Mouse (Mus musculus) liver, embryonic 14.5 days (tissue): ENCODE measurements around the gene Pigm. TPM values are rescaled to one million over a fixed set of nuclear protein-coding genes. Genes with fewer than 3 reads are reported as not detected.

Source experiments
- ATAC-seq: fragments of 200-750 bp; cut with Nextera tagmentation; 2 replicates; pipeline ENCODE4 v1.8.0; 2017; ENCODE audit warnings: moderate number of reproducible peaks, mild to moderate bottlenecking, moderate library complexity; ENCODE audit not compliant: insufficient read depth
- DNase-seq, 3 experiments: peaks; one replicate each; pipeline ENCODE4 v3.0.0-alpha.2; 2012 to 2013; ENCODE audit warnings: low read depth in 3 of 3, low spot score in 3 of 3
- H3K27ac ChIP-seq: fragments of 300-500 bp; sonication (generic); 2 replicates; pipeline ENCODE4 v1.5.1; 2014; ENCODE audit warnings: moderate library complexity, mild to moderate bottlenecking, control low read depth, inconsistent platforms
- H3K27me3 ChIP-seq: fragments of 300-500 bp; sonication (generic); 2 replicates; pipeline ENCODE4 v1.6.1; 2014; ENCODE audit warnings: mild to moderate bottlenecking, low read length, moderate library complexity; ENCODE audit not compliant: control insufficient read depth, insufficient read depth
- H3K36me3 ChIP-seq: fragments of 300-500 bp; sonication (generic); replicated peaks from 2 replicates; pipeline ENCODE4 v1.6.1; 2014; ENCODE audit warnings: low read depth; ENCODE audit not compliant: control insufficient read depth, insufficient read depth
- H3K4me1 ChIP-seq, 2 experiments: fragments of 200-500 bp in 1 of 2; fragments of 300-500 bp in 1 of 2; sonication (generic) in 1 of 2; replicated peaks; 2 replicates each; pipeline ENCODE4 v1.6.1; 2012 to 2014; ENCODE audit warnings: antibody characterized with exemption in 1 of 2, inconsistent platforms in 1 of 2, low read length in 1 of 2; ENCODE audit not compliant: control insufficient read depth in 2 of 2, insufficient read depth in 2 of 2
- H3K4me2 ChIP-seq: fragments of 300-500 bp; sonication (generic); 2 replicates; pipeline ENCODE4 v1.6.1; 2014; ENCODE audit warnings: low read depth, mild to moderate bottlenecking, control low read depth, moderate library complexity
- H3K4me3 ChIP-seq, 2 experiments: fragments of 200-500 bp in 1 of 2; fragments of 300-500 bp in 1 of 2; sonication (generic) in 1 of 2; 2 replicates each; pipeline ENCODE4 v1.5.1; 2012 to 2014; ENCODE audit warnings: low read depth in 2 of 2, low read length in 2 of 2, mild to moderate bottlenecking in 2 of 2, control low read depth in 1 of 2, inconsistent platforms in 1 of 2, moderate library complexity in 1 of 2; ENCODE audit not compliant: insufficient read depth in 1 of 2
- H3K9ac ChIP-seq: fragments of 300-500 bp; sonication (generic); replicated peaks from 2 replicates; pipeline ENCODE4 v1.6.1; 2014; ENCODE audit warnings: mild to moderate bottlenecking, control low read depth, moderate library complexity
- H3K9me3 ChIP-seq: fragments of 300-500 bp; sonication (generic); 2 replicates; pipeline ENCODE4 v1.6.1; 2016; ENCODE audit warnings: low read length, mixed read lengths; ENCODE audit not compliant: control insufficient read depth
- CTCF ChIP-seq: IDR thresholded peaks from 2 replicates; pipeline ENCODE4 v1.5.1; 2016; ENCODE audit warnings: antibody characterized with exemption, low read depth, control low read depth
- EP300 ChIP-seq: IDR thresholded peaks from 2 replicates; pipeline ENCODE4 v1.6.1; 2016; ENCODE audit warnings: antibody characterized with exemption, low read depth
- WGBS: fragments of 180-500 bp; shearing (Covaris S2); extraction: QIAGEN DNeasy Blood & Tissue Kit; methylation state at CpG from one replicate; pipeline ENCODE4 v1.1.7; 2014; ENCODE audit not compliant: insufficient replicate concordance; 5-methylcytosine and 5-hydroxymethylcytosine counted together
- polyA plus RNA-seq, 2 experiments: library from polyadenylated mRNA; depleted of rRNA in 1 of 2; stranded (reverse) in 1 of 2; unstranded in 1 of 2; fragments of >200 nt; fragmentation: Nextera tagmentation in 1 of 2; extraction: Ambion mirVana in 1 of 2; gene quantifications; 2 replicates each; pipeline versions ENCODE4 v1.2.1 to v1.2.3; 2012 to 2014

Gene Pigm
- polyA plus RNA-seq, 2 experiments, result 2.3 to 4.1 TPM

DNA sequence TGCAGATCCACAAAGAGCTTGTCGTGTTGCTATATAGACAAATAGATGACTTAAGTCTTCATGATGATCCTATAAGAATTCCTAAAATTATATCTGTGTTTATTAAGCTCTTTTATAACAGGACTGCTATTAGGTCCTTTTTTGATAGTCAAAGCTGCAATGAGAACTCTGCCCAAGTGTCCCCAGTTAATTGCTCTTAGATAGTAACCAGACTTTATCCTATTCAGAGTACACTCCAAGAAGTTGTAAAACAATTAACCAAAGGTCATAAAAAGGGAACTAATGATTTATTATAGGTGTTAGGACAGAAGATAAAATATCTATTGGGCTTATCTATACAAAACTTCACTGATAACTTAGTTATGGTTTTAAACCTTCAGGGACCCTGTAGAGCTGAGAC lies 5.7 kb downstream of the Pigm start:
- Histone ChIP-seq H3K4me2 (no peak overlapping the region), H3K9ac (no peak overlapping the region), H3K9me3 (no peaks in the 10 kb centered on the region), H3K4me1 (peaks cover 8 to 11% of the 10 kb centered on the region in 2 experiments), H3K4me3 (no peak overlapping the region), H3K36me3 (peaks cover 5% of the 10 kb centered on the region; the same call in 1 of the 2 replicates), H3K27me3 (no peaks in the 10 kb centered on the region), H3K27ac (no peak overlapping the region)
- TF ChIP-seq CTCF, result no peak
- no peak for TF ChIP-seq EP300
- WGBS, result 87% methylated on average over 1 of the region's 1 CpGs
- DNase-seq, result no peak
- ATAC-seq, result no peak

DNA sequence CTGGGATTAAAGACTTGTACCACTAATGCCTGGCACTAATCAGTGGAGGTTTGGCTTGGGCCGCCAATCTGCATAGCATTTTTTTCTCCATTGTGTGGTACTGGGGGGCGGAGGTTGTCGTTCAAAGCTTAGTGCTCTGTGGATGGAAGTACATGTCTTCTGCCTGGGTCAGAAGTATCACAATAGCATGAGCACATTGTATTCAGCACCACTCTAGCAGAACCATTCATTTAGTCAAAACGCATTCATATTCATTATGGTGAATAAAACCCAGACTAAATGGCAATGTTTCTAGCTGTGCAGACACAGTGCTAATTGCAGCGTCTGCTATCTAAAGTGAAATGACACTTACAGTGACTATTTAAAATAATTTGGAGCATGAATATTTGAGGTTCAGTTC lies 10.9 kb downstream of the Pigm start:
- H3K27ac ChIP-seq, result no peak overlapping the region
- no peaks in the 10 kb centered on the region for H3K36me3 ChIP-seq
- no peak overlapping the region for H3K9ac ChIP-seq
- no peak overlapping the region for H3K4me3 ChIP-seq
- H3K4me2 ChIP-seq, result no peak overlapping the region
- ATAC-seq (no peak), DNase-seq (no peak)
- TF ChIP-seq CTCF (no peak), EP300 (no peak)
- H3K4me1 ChIP-seq, result no peaks in the 10 kb centered on the region
- 61% methylated on average over 5 of the region's 5 CpGs for WGBS
- no peaks in the 10 kb centered on the region for H3K9me3 ChIP-seq
- no peaks in the 10 kb centered on the region for H3K27me3 ChIP-seq

DNA sequence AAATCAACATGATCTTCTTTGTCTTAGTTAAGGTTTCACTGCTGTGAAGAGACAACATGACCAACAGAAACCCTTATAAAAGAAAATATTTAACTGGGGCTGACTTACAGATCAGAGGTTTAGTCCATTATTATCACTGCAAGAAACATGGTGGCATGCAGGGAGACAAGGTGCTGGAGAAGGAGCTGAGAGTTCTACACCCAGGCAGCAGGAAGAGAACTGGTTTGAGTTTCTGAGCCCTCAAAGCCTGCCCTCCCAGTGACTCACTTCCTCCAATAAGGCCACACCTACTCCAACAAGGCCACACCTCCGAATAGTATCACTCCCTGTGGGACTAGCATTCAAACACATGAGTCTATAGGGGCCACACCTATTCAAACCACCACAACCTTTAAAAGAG lies 14.4 kb downstream of the Pigm start:
- Histone ChIP-seq H3K4me1 (no peaks in the 10 kb centered on the region), H3K27ac (no peak overlapping the region), H3K27me3 (no peaks in the 10 kb centered on the region), H3K4me2 (no peak overlapping the region), H3K9ac (no peak overlapping the region), H3K36me3 (no peaks in the 10 kb centered on the region), H3K9me3 (no peaks in the 10 kb centered on the region), H3K4me3 (no peak overlapping the region)
- no peak for DNase-seq
- no peak for TF ChIP-seq CTCF
- no peak for TF ChIP-seq EP300
- WGBS, result 16% methylated on average over 1 of the region's 1 CpGs
- no peak for ATAC-seq

DNA sequence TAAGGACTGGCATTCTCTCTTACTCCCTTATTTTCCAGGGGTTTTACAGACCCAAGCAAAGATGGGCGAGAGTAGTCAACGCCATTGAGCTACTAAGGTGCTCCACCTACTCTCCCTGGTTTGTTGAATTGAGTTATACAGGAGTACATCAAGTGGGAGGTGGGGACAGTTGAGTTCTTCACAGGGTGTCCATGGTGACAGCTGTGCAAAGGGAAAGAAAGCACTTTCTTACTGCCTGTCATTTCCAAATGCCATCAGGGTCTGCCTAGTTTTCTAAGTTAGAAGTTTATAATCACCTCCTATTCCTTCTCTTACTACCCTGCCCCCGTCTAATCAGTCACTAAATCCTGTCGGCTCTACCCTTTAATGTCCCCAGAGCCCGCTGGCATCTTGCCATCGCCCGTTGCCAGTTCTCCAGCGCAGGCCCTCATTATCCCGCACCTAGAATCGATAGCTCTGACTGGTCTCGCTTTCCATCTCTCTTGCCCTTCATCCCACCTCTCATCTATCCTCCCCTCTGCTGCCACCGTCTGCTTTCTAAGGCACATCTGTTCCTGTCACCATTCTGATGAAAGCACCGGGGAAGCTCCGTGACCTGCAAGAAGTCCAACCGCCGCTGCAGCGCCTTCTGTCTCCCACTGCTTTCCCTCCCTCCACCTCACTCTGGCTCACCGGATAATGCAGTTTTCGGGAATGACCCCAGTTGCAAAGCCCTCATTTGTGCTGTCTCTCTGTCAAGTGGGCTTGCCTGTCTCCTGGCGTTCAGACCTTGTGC lies 15.6 kb downstream of the Pigm start:
- no peak overlapping the region for H3K4me3 ChIP-seq
- H3K4me1 ChIP-seq, result no peaks in the 10 kb centered on the region
- ATAC-seq (no peak), DNase-seq (no peak)
- no peak overlapping the region for H3K27ac ChIP-seq
- H3K27me3 ChIP-seq, result no peaks in the 10 kb centered on the region
- 48% methylated on average over 20 of the region's 20 CpGs for WGBS
- no peaks in the 10 kb centered on the region for H3K9me3 ChIP-seq
- no peak overlapping the region for H3K9ac ChIP-seq
- TF ChIP-seq EP300, result no peak
- no peak for TF ChIP-seq CTCF
- H3K4me2 ChIP-seq, result no peak overlapping the region
- no peaks in the 10 kb centered on the region for H3K36me3 ChIP-seq

DNA sequence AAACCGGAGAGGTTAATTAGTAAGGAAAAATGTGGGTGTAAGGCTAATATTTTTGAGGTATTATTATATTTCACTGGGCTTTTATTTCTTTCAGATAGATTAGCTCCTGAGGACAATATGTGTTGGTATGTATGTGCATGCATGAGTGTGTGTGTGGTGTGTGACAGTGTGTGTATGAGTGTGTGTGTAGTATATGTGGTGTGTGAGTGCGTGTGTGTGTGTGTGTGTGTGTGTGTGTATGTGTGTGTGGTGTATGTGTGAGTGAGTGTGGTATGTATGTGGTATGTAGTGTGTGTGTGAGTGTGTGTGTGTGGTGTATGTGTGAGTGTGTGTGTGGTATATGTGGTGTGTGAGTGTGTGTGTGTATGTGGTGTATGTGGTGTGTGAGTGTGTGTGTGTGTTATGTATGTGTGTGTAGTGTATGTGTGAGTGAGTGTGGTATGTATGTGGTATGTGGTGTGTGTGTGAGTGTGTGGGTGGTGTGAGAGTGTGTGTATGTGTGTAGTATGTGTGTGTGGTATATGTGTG lies 16.4 kb downstream of the Pigm start:
- Histone ChIP-seq H3K4me2 (no peak overlapping the region), H3K4me3 (no peak overlapping the region), H3K9me3 (no peaks in the 10 kb centered on the region), H3K27me3 (no peaks in the 10 kb centered on the region), H3K4me1 (no peaks in the 10 kb centered on the region), H3K9ac (no peak overlapping the region), H3K36me3 (no peaks in the 10 kb centered on the region), H3K27ac (no peak overlapping the region)
- DNase-seq (no peak), ATAC-seq (no peak)
- TF ChIP-seq CTCF (no peak), EP300 (no peak)
- WGBS, result 60% methylated on average over 2 of the region's 2 CpGs
